Mouse (Mus musculus) ES-Bruce4 (cell line): ENCODE measurements around the gene Zfand4.
"Not testable (repeated sequence)": the region's sequence is repeated elsewhere in the genome, so short reads cannot be mapped to it uniquely, and the experiment has no call there.

ENCODE experiments used
- CTCF ChIP-seq: IDR thresholded peaks from one replicate; pipeline ENCODE4 v1.8.1; 2011; ENCODE audit warnings: low read depth, low read length
- EP300 ChIP-seq: IDR thresholded peaks from 2 replicates; pipeline ENCODE4 v1.6.1; 2011; ENCODE audit warnings: low read depth, low read length; ENCODE audit not compliant: insufficient read depth

DNA sequence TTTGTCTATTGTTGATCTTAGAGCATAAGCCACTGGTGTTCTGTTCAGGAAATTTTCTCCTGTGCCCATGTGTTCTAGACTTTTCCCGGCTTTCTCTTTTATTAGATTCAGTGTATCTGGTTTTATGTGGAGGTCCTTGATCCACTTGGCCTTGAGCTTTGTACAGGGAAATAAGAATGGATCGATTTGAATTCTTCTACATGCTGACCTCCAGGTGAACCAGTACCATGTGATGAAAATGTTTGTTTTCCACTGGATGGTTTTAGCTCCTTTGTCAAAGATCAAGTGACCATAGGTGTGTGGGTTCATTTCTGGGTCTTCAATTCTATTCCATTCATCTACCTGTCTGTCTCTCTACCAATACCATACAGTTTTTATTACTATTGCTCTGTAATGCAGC is 29.2 kb upstream of the Zfand4 start:
- TF ChIP-seq EP300, CTCF: not testable (repeated sequence)
